In genomic region chr5:92239333-92240232, GRCm38 (mm10) we compare ENCODE assay signal across 7 mouse cellular contexts. TPM values are rescaled to one million over a fixed set of nuclear protein-coding genes. Genes with fewer than 3 reads are reported as not detected.
DNase-seq lines count a peak whose midpoint lies in the region; ATAC-seq and TF ChIP-seq lines count a peak whose summit lies in the region.

No protein-coding gene starts in this region.

- H3K4me2 ChIP-seq in hindbrain, postnatal 0 days (ENCODE audit: low read depth, low read length), result peak overlapping the region; percentile 19; the same call in 1 of the 2 replicates

- no peaks in the 10 kb centered on the region for H3K36me3 ChIP-seq in hindbrain, postnatal 0 days (ENCODE audit: insufficient read depth, low read length)

- H3K4me1 ChIP-seq in hindbrain, postnatal 0 days (ENCODE audit: insufficient read depth, low read length), result no peaks in the 10 kb centered on the region

- H3K9me3 ChIP-seq in hindbrain, postnatal 0 days (ENCODE audit: low read length), result no peaks in the 10 kb centered on the region

- DNase-seq in ZHBTc4 (ENCODE audit: low read depth, low spot score), result peak; percentile 85
- DNase-seq in cerebellum, postnatal 10 days, result peak; percentile 90
- peak; percentile 68 to 72 for DNase-seq in frontal cortex, postnatal 25 days (ENCODE audit: low spot score in 2 of 2)
- DNase-seq in hindbrain, postnatal 0 days (ENCODE audit: low spot score), result peak; percentile 87
- DNase-seq in layer of hippocampus, postnatal 36 days, result peak; percentile 64 to 78
- peak; percentile 81 for DNase-seq in lung, postnatal 25 days (ENCODE audit: low spot score)
- peak; percentile 71 for DNase-seq in right cerebral cortex, postnatal 14 days

- TF ChIP-seq CTCF in hindbrain, postnatal 0 days (IDR thresholded peaks at IDR 0.05; ENCODE audit: low read depth), result peak; percentile 86

- no peaks in the 10 kb centered on the region for H3K27me3 ChIP-seq in hindbrain, postnatal 0 days (ENCODE audit: insufficient read depth, low read length)

- peak; percentile 83 for ATAC-seq in hindbrain, postnatal 0 days

- H3K27ac ChIP-seq in hindbrain, postnatal 0 days, result no peak overlapping the region

- H3K9ac ChIP-seq in hindbrain, postnatal 0 days (replicated peaks; ENCODE audit: low read length), result no peak overlapping the region

- H3K4me3 ChIP-seq in hindbrain, postnatal 0 days (ENCODE audit: low read length), result no peak overlapping the region

- WGBS in hindbrain, postnatal 0 days, result 39% methylated on average over 29 of the region's 29 CpGs

RNA-seq across cellular contexts. Expression of gene Ppef2, which starts 16.5 kb away (rescaled TPM):
- 1.5 and 3.5 TPM in 2 replicates for total RNA-seq in hindbrain, postnatal 0 days (2014; rRNA removed)
- 0.35 and 0.43 TPM in 2 replicates for polyA plus RNA-seq in hindbrain, postnatal 0 days (2015; fragmentation: Nextera tagmentation; extraction: Ambion mirVana)
- under 1 TPM; 0.82 to 0.94 TPM for total RNA-seq in layer of hippocampus, postnatal 36 days (2021)

RNA-seq across cellular contexts. Expression of gene U90926, which starts 24.4 kb away (rescaled TPM):
- not detected in 2 replicates for total RNA-seq in hindbrain, postnatal 0 days (2014; rRNA removed)
- polyA plus RNA-seq in hindbrain, postnatal 0 days (2015; fragmentation: Nextera tagmentation; extraction: Ambion mirVana), result not detected in 2 replicates
- total RNA-seq in layer of hippocampus, postnatal 36 days (2021), result not detected

RNA-seq across cellular contexts. Expression of gene Naaa, which starts 38.4 kb away (rescaled TPM):
- total RNA-seq in hindbrain, postnatal 0 days (2014; rRNA removed), result 28.9 and 44.9 TPM in 2 replicates
- polyA plus RNA-seq in hindbrain, postnatal 0 days (2015; fragmentation: Nextera tagmentation; extraction: Ambion mirVana), result 29.1 TPM in 2 replicates
- total RNA-seq in layer of hippocampus, postnatal 36 days (2021), result 10 to 100 TPM; 45.7 to 48.5 TPM
